Mouse (Mus musculus) lung, embryonic 16.5 days (tissue): ENCODE measurements at regions not wholly inside any gene's neighbourhood (a gene's known extent, or its start where the extent isn't known, plus 50 kb on each side); places are given as distances from the start of the nearest gene placed in this dataset.

ENCODE experiments used
- ATAC-seq: fragments of 200-750 bp; cut with Nextera tagmentation; 2 replicates; pipeline ENCODE4 v1.8.0; 2017; ENCODE audit warnings: low read depth, mild to moderate bottlenecking, moderate library complexity
- H3K27ac ChIP-seq: fragments of 300-500 bp; sonication (generic); 2 replicates; pipeline ENCODE4 v1.5.1; 2014; ENCODE audit warnings: mild to moderate bottlenecking, control low read depth, low read length
- H3K27me3 ChIP-seq: fragments of 300-500 bp; sonication (generic); 2 replicates; pipeline ENCODE4 v1.6.1; 2014; ENCODE audit warnings: low read depth, low read length, mixed read lengths; ENCODE audit not compliant: control insufficient read depth, insufficient read depth
- H3K36me3 ChIP-seq: fragments of 300-500 bp; sonication (generic); 2 replicates; pipeline ENCODE4 v1.6.1; 2014; ENCODE audit warnings: low read length; ENCODE audit not compliant: control insufficient read depth, insufficient read depth
- H3K4me1 ChIP-seq: fragments of 300-500 bp; sonication (generic); replicated peaks from 2 replicates; pipeline ENCODE4 v1.6.1; 2014; ENCODE audit warnings: low read length, mixed read lengths; ENCODE audit not compliant: control insufficient read depth, insufficient read depth
- H3K4me2 ChIP-seq: fragments of 300-500 bp; sonication (generic); 2 replicates; pipeline ENCODE4 v1.6.1; 2014; ENCODE audit warnings: low read depth, low read length, control low read depth
- H3K4me3 ChIP-seq: fragments of 300-500 bp; sonication (generic); 2 replicates; pipeline ENCODE4 v1.5.1; 2014; ENCODE audit warnings: mild to moderate bottlenecking, low read length, control low read depth
- H3K9ac ChIP-seq: fragments of 300-500 bp; sonication (generic); 2 replicates; pipeline ENCODE4 v1.6.1; 2014; ENCODE audit warnings: low read length, control low read depth
- H3K9me3 ChIP-seq: fragments of 300-500 bp; sonication (generic); 2 replicates; pipeline ENCODE4 v1.6.1; 2016; ENCODE audit warnings: low read length; ENCODE audit not compliant: control insufficient read depth
- WGBS: fragments of 180-500 bp; shearing (Covaris S2); extraction: QIAGEN DNeasy Blood & Tissue Kit; methylation state at CpG from one replicate; pipeline ENCODE4 v1.1.7; 2014; 5-methylcytosine and 5-hydroxymethylcytosine counted together

GRCm38 (mm10) chr5:35221451-35222305 is 56.4 kb upstream of the Adra2c start:
- H3K4me2 ChIP-seq, result no peak overlapping the region
- H3K9me3 ChIP-seq, result no peaks in the 10 kb centered on the region

DNA sequence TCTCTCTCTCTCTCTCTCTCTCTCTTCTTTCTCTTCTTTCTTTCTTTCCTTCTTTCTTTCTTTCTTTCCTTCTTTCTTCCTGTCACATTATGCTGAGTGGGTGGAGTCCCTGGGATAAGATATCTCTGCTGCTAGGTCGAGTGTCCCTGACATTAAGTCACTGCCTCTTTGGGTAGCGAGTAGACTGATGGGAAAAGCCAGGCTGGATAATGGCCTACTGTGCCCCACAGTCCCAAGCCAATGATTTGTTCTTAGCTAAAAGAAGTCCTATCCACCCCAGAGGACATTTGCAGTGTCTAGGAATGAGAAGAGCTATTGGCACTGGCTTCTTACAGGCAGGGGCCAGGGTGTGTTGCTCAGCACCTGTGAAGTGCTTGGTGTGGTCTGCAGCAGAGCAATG is 61.8 kb upstream of the Adra2c start:
- no peaks in the 10 kb centered on the region for H3K27me3 ChIP-seq
- H3K4me2 ChIP-seq, result no peak overlapping the region
- no peaks in the 10 kb centered on the region for H3K36me3 ChIP-seq
- H3K27ac ChIP-seq, result no peak overlapping the region
- H3K4me1 ChIP-seq, result no peaks in the 10 kb centered on the region; the same call in 1 of the 2 replicates
- no peak overlapping the region for H3K9ac ChIP-seq
- ATAC-seq, result no peak
- 19% methylated on average over 2 of the region's 2 CpGs for WGBS
- H3K9me3 ChIP-seq, result no peaks in the 10 kb centered on the region
- no peak overlapping the region for H3K4me3 ChIP-seq

More at GRCm38 (mm10) chr5:35221451-35222305, 56.4 kb upstream of the Adra2c start:
- ATAC-seq, result no peak
- 63% methylated on average over 4 of the region's 4 CpGs for WGBS
- Histone ChIP-seq H3K36me3 (no peaks in the 10 kb centered on the region), H3K4me3 (no peak overlapping the region), H3K4me1 (no peaks in the 10 kb centered on the region), H3K27ac (no peak overlapping the region), H3K9ac (no peak overlapping the region), H3K27me3 (no peaks in the 10 kb centered on the region)

DNA sequence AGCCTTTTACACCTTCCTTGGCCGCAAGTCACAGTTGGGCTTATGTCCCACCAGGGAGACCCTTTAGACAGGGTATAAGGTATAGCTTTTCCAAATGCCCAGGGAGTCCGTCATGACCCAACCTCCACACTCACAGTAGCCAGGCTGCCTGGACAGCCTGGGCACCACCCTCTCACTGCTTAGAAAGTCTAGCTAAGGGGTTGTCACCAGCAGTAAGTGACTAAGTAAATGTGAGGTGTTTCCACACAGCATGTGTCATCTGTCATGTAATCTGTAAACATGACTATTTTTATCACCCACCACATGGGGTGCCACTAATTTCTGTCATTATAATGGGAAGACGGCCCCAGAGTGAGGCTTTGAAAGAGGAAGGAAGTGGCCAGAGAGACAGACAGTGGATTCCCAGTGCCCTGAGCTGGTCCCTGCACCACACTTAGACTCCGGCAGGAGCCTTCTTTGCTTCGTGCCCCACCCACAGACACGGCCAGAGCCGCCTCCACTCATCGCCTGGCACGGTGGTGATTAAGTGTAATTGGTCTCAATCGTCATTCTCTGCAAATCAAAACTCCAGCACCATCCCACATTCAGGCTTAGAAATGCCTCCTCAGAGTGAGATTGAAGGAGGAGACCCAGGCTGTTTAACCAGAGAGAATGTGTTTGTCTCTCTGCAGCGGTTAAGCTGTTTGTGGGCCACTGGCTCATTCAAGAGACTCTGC is 62.5 kb upstream of the Adra2c start:
- Histone ChIP-seq H3K27me3 (no peaks in the 10 kb centered on the region), H3K4me2 (no peak overlapping the region), H3K27ac (no peak overlapping the region), H3K4me3 (no peak overlapping the region), H3K9ac (no peak overlapping the region), H3K36me3 (no peaks in the 10 kb centered on the region), H3K4me1 (no peaks in the 10 kb centered on the region; the same call in 1 of the 2 replicates), H3K9me3 (no peaks in the 10 kb centered on the region)
- ATAC-seq, result peak; percentile 23; the same call in 1 of the 2 replicates
- 29% methylated on average over 11 of the region's 11 CpGs for WGBS

DNA sequence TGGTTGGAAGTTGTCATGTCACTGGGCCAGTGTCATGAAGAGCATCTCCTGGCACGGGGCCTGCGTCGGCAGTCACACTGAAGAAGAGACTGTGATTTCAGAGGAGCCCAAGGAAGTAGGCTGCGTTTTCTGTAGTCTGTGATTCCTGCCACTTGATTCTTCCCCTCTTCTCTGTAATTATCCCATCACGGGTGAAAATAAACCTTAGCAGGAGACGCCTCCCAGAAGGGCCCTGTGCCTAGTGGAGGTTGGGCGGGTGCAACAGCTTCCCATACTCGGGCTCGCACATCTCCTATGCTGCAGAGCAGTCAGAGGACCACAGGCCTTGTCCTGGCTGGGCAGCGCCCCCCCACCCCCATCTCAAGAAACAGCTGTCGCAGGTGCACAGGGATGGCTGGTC is 63.1 kb upstream of the Adra2c start:
- H3K36me3 ChIP-seq, result no peaks in the 10 kb centered on the region
- 71% methylated on average over 11 of the region's 11 CpGs for WGBS
- no peaks in the 10 kb centered on the region; the same call in 1 of the 2 replicates for H3K4me1 ChIP-seq
- no peak overlapping the region for H3K9ac ChIP-seq
- no peaks in the 10 kb centered on the region for H3K9me3 ChIP-seq
- no peak for ATAC-seq
- no peak overlapping the region for H3K4me2 ChIP-seq
- H3K27ac ChIP-seq, result no peak overlapping the region
- no peaks in the 10 kb centered on the region for H3K27me3 ChIP-seq
- no peak overlapping the region for H3K4me3 ChIP-seq

GRCm38 (mm10) chr5:35209348-35209747 is 68.8 kb upstream of the Adra2c start:
- Histone ChIP-seq H3K4me1 (no peaks in the 10 kb centered on the region), H3K27ac (no peak overlapping the region), H3K4me3 (no peak overlapping the region), H3K36me3 (no peaks in the 10 kb centered on the region), H3K9ac (no peak overlapping the region), H3K4me2 (no peak overlapping the region), H3K27me3 (no peaks in the 10 kb centered on the region), H3K9me3 (no peaks in the 10 kb centered on the region)
- ATAC-seq, result no peak
- WGBS, result 28% methylated on average over 1 of the region's 1 CpGs

- WGBS, result 89% methylated on average over 6 of the region's 6 CpGs
- no peaks in the 10 kb centered on the region for H3K9me3 ChIP-seq
- no peak for ATAC-seq
- H3K27ac ChIP-seq, result no peak overlapping the region
- H3K4me3 ChIP-seq, result no peak overlapping the region
- H3K36me3 ChIP-seq, result no peaks in the 10 kb centered on the region
- H3K9ac ChIP-seq, result no peak overlapping the region
- no peaks in the 10 kb centered on the region for H3K27me3 ChIP-seq
- no peaks in the 10 kb centered on the region for H3K4me1 ChIP-seq
- no peak overlapping the region for H3K4me2 ChIP-seq
Measured at GRCm38 (mm10) chr5:35204049-35204448, 74.1 kb upstream of the Adra2c start.

- Histone ChIP-seq H3K27ac (no peak overlapping the region), H3K4me3 (no peak overlapping the region), H3K9ac (no peak overlapping the region), H3K27me3 (no peaks in the 10 kb centered on the region), H3K9me3 (no peaks in the 10 kb centered on the region), H3K4me2 (no peak overlapping the region), H3K4me1 (no peaks in the 10 kb centered on the region), H3K36me3 (no peaks in the 10 kb centered on the region)
- no peak for ATAC-seq
- WGBS, result 38% methylated on average over 5 of the region's 5 CpGs
Measured at GRCm38 (mm10) chr5:35198468-35198867, 79.7 kb upstream of the Adra2c start.

- Histone ChIP-seq H3K9ac (no peak overlapping the region), H3K4me3 (no peak overlapping the region), H3K9me3 (no peaks in the 10 kb centered on the region), H3K4me1 (peaks cover 7% of the 10 kb centered on the region), H3K36me3 (no peaks in the 10 kb centered on the region), H3K4me2 (no peak overlapping the region), H3K27me3 (no peaks in the 10 kb centered on the region), H3K27ac (no peak overlapping the region; the same call in 1 of the 2 replicates)
- WGBS, result 41% methylated on average over 12 of the region's 12 CpGs
- peak; percentile 93 for ATAC-seq
Measured at GRCm38 (mm10) chr5:35189113-35189797, 83.7 kb upstream of the Lrpap1 start.

DNA sequence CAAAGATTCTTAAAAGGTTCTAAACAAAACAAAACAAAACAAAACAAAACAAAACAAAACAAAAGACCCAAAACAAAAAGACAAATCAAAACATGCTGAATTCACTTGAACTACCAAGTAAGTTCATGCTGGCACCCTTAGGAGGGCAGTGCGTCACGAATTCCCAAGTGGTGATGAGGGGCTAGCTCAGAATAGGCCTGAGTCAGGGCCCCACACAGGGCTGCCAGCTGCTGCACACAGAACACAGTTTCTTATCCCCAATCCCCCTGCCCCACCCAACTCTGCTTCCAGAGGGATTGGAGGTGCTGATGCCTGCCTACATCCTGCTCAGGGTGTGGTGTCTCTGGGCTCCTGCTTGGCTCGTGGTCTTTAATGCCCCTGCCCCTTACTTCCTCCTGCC is 80.3 kb upstream of the Lrpap1 start:
- Histone ChIP-seq H3K27ac (no peak overlapping the region), H3K4me3 (no peak overlapping the region), H3K27me3 (no peaks in the 10 kb centered on the region), H3K9me3 (no peaks in the 10 kb centered on the region), H3K4me1 (peaks cover 7% of the 10 kb centered on the region), H3K4me2 (no peak overlapping the region), H3K36me3 (no peaks in the 10 kb centered on the region), H3K9ac (no peak overlapping the region)
- no peak for ATAC-seq
- WGBS, result 56% methylated on average over 3 of the region's 3 CpGs
